Mouse (Mus musculus) cerebellum, adult 18-20 months (tissue): ENCODE measurements around the gene Zfp638.
A peak's percentile ranks its signal among the peaks of the same experiment; 100 is the strongest.

Source experiments
- DNase-seq, 2 experiments: peaks; one replicate each; pipeline ENCODE4 v3.0.0; 2021

Zfp638 gene

GRCm38 (mm10) chr6:83891251-83891650, 24.3 kb downstream of the Zfp638 start:
- no peak for DNase-seq

- no peak for DNase-seq
Measured at GRCm38 (mm10) chr6:83891687-83892086, 24.8 kb downstream of the Zfp638 start.

- DNase-seq: no peak
Measured at GRCm38 (mm10) chr6:83893086-83893485, 26.2 kb downstream of the Zfp638 start.

GRCm38 (mm10) chr6:83893584-83893983, 26.7 kb downstream of the Zfp638 start:
- DNase-seq: no peak

GRCm38 (mm10) chr6:83899142-83899541, 32.2 kb downstream of the Zfp638 start:
- no peak for DNase-seq

- DNase-seq: no peak
Measured at GRCm38 (mm10) chr6:83905276-83905675, 38.4 kb downstream of the Zfp638 start.

GRCm38 (mm10) chr6:83906659-83907058, 39.8 kb downstream of the Zfp638 start:
- no peak for DNase-seq

GRCm38 (mm10) chr6:83908386-83908785, 41.5 kb downstream of the Zfp638 start:
- DNase-seq: no peak

GRCm38 (mm10) chr6:83913710-83914109, 46.8 kb downstream of the Zfp638 start:
- peak; percentile 3 to 25 for DNase-seq

- peak; percentile 99 to 100 for DNase-seq
Measured at GRCm38 (mm10) chr6:83914183-83914719, 47.3 kb downstream of the Zfp638 start.

- no peak for DNase-seq
Measured at GRCm38 (mm10) chr6:83914720-83915271, 47.9 kb downstream of the Zfp638 start.

- no peak for DNase-seq
Measured at GRCm38 (mm10) chr6:83927418-83927817, 60.5 kb downstream of the Zfp638 start.

GRCm38 (mm10) chr6:83928225-83928624, 61.3 kb downstream of the Zfp638 start:
- DNase-seq: no peak

- no peak for DNase-seq
Measured at GRCm38 (mm10) chr6:83939492-83939891, 72.6 kb downstream of the Zfp638 start.

- no peak for DNase-seq
Measured at GRCm38 (mm10) chr6:83942806-83943205, 75.9 kb downstream of the Zfp638 start.

GRCm38 (mm10) chr6:83953603-83954002, 86.7 kb downstream of the Zfp638 start:
- no peak for DNase-seq

GRCm38 (mm10) chr6:83987642-83988041, 120.7 kb downstream of the Zfp638 start:
- no peak for DNase-seq

- no peak for DNase-seq
Measured at GRCm38 (mm10) chr6:84002716-84003115, 135.8 kb downstream of the Zfp638 start.

GRCm38 (mm10) chr6:84004295-84004694, 137.4 kb downstream of the Zfp638 start:
- DNase-seq: no peak

- no peak for DNase-seq
Measured at GRCm38 (mm10) chr6:84008363-84009171, 141.7 kb downstream of the Zfp638 start, which contains the start of gene Dysf. TSS of gene Dysf (plus strand) at chr6:84008590.

GRCm38 (mm10) chr6:84009172-84009872, 142.4 kb downstream of the Zfp638 start:
- no peak for DNase-seq

- DNase-seq: no peak
Measured at GRCm38 (mm10) chr6:84009915-84010302, 143.0 kb downstream of the Zfp638 start.
